Mouse (Mus musculus) embryo, embryonic 9.5 days (tissue): ENCODE measurements around the gene D630039A03Rik.
"Not testable (repeated sequence)": the region's sequence is repeated elsewhere in the genome, so short reads cannot be mapped to it uniquely, and the experiment has no call there.

Experiments used
- DNase-seq: peaks from one replicate; pipeline ENCODE4 v3.0.0-alpha.2; 2017; ENCODE audit errors: extremely low spot score

The D630039A03Rik gene

DNA sequence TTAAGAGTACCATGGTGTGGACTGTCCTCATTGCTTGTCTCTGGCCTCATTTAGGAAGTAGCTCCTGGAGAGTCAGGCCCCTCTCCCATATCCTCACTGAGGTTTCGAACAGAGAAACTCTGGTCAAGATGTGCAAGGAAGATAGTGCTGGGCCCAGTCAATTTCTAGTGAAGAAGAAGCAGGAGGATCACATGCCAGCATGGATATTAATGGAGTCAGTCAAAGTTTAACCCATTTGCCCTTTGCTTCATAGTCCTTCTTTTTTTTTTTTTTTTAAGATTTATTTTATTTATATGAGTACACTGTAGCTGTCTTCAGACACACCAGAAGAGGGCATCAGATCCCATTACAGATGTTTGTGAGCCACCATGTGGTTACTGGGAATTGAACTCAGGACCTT, 27.1 kb downstream of the D630039A03Rik start:
- DNase-seq = not testable (repeated sequence)

DNA sequence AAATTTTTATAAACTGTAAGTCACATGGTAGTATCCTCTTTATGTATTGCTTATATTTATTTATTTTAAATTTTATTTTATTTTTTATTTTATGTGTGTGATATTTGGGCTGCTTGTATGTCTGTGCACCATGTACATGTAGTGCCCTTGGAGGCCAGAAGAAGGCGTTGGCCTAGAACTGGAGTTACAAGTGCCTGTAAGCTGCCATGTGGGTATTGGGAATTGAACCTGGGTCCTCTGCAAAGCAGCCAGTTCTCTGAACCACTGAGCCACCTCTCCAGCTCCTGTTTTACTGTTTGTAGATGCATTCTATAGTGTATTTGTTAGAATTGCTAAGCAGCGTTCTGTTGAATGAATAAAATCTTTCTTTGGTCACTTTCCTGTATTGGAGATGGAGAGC, 27.9 kb downstream of the D630039A03Rik start:
- no peak for DNase-seq

DNA sequence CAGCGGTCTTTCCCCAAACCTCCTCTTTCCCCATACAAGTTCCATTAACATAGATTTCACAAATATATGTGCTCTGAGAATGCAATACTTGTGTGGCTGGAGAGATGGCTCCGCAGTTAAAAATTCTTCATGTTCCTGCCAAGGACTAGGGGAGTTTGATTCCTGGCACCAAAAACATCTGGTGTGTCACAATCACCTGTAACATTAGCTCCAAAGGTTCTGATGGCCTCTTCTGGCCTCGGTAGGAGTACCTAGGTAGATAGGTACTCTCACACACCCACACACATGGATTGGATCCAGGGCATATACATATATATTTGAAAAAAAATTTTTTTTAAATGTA, 29.2 kb downstream of the D630039A03Rik start:
- no peak for DNase-seq

DNA sequence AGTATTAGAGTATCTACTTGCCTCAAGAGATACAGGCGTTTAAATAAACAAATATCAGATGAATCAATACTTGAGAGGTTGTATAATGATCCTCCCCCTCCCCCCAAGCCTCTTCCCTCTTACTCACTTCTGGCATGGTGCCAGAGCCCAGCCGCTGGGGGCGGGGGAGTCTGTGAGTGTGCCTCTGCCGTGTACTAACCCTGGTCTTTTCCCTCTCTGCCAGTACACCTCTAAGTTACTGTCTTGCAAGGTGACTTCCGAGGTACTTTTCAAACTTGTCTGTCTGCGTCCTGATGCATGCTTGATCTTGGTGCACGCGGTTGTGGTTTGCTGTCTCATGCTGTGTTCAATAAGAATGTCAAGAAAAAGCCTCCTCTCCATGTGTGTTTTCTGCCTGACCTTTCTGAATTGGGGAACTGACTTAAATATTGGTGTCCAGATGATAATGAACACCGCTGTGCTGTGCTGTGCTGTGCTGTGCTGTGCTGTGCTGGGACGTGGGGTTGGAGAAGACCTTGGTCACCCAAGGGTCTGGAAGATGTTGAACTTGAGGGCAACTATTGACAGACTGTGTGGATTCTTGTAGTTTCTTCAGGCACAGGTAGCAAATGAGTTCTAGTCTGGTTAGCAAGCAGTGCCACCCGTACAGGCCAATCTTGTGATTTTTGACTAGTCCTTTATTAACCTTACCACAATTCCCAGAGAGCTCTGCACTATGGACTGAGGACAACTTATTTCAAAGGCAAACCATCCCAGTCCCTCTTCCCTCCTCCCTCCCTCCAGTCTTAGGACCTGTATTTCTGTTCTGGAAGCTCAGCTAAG, 29.8 kb downstream of the D630039A03Rik start:
- no peak for DNase-seq

DNA sequence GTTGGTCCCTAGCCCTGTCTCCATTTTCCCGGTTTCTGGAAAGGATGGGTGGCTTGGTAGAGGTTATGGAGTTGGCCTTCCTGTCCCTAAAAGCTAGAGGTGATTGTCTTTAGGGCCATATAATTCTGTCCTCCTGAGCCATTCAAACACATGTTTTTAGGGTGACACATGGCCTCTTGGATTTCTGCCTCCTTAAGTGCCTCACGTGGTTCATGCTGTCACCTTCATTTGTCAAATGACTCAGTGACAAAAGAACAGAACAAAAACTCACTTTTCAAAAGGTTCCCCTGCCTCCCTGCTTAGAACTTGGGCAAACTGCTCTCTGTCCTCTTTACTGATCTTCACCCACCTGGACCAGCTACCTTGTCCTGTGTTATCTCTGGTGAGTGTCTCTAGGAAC, 30.9 kb downstream of the D630039A03Rik start:
- no peak for DNase-seq

DNA sequence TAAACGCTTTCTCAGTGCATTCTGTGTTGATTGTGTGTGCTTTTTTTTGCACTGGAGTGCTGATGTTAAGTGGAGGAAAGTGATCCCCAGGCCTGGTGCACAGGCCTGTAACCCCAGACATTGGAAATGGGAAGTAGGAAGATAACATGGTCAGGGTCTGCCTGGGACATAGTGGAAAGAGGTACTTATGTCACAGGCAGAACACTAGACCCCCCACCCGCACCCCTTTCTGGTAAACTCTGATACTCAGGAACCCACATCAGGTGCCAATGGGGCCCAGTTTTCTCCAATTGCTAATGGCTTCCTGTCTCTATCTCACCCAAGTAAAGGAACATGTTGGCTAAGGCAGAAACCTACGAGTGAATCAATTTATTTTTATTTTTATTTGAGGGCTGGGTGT, 31.6 kb downstream of the D630039A03Rik start:
- no peak for DNase-seq

DNA sequence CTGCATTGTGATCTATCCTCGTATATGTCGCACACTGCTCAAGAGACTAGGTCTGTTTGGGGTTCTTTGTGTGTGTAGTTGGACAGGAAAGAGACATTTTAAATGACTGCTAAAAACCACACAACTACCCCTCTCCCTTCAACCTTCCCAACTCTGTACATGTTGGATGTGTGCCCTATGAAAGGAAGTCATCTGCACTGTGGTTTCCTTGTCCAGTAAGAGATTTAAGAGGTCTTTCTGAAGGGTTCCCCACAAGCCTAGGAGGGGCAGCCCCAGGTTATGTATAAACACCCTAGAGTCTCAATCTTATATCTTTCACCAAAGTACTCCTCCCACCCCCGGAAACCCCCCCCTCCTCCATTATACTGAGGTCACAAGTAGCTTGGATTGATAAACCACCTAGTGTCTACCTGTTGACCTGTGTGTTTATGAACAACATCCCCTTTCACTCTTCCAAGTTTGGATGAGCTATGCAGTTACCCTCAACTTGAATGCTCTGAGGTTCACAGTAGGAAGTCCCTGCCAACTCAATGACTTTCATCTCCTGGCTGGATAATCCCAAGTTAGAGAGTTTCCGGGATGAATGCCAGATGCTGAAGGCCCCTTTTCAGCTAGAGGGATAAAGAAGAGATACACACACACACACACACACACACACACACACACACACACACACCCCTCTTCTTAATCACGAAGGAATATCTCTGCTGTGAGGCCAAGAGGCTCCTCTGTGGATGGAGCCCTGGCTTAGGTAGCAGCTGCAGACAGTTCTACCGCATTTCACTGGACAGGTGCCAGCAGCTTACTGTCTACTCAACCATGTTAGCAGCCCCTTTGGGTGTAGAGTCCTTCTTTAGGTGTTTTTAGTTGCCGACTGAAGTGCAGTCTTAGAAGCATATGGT, 32.3 kb downstream of the D630039A03Rik start:
- no peak for DNase-seq

DNA sequence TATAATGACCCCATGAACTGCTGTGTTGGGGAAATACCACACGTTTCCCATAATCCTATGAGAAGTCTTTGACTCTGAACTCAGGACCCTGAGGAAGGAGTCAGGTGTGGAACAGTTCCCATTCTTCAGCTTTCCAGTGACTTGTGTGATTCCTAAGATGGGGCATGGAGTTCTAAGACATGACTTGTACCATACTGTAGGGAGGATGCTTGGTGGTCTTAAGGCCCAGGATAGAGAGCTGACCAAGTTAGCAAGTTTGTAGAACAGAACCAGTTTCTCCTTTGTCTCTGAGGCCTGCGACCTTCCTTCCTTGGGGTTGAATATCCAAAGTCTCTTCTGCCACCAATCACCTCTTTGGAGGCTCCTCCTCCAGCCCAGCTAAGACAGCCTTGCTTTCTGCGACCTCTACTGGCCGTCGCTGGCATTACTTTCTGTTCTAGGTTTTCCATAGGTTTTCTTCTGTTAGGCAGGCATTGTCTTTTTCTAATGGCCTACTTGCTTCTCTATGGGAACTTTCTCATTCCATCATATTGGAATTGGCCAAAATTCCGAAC, 36.2 kb downstream of the D630039A03Rik start:
- DNase-seq = peak; percentile 83

DNA sequence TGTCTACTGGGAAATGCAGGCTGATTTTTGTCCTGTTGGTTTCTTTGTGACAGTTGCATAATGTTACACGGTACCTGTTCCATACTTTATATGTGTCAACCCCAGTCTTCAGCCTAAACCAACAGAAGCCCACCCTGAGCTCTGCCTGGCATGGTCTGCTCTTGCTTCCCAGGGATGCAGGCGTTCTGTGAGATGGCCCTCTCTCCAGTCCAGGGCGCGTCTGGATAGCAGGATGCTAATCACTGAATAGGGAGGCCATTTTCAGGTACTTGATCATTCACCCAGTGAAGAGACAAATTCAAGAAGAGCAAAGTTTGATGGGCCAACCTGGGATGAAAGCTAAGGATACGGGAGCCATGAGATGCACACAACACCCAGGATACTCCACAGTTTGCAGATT, 37.0 kb downstream of the D630039A03Rik start:
- no peak for DNase-seq

DNA sequence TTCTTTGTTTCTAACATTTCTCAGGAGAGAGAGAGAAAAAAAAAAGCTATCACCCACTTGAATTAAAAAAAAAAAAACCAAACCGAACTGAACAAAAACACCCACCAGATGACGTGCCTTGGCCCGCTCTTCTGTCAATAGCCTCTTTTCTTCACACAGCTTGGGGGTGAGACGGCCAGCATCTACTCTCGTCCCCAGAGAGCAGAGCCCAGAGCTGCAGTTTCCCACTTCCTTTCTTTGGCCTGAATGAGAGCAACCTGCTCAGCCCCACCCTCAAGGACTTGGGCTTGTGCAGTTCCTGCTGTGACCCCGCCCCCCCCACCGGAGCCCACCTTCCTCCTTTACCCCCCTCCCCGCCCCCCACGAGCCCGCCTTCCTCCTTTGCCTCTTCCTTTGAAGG, 48.6 kb downstream of the D630039A03Rik start:
- DNase-seq = no peak

DNA sequence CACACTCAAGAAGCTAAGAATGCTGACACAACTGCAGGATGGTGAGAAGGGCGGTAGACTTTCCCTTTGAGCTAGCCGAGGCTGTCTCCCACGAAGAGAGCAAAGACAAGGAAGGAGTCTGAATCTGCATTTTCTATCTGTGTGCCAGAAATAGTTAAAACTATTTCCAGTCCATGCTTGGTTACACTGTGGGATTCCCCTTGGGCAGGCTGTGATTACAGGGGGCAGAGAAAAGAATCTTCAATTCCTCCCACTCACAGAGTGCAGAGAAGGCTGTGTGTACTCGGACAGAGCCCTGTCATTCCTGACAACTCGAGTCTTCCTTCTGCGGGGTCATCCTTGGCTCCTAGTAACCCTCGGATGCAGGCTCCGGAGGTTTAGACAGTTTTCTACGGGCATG, 49.1 kb downstream of the D630039A03Rik start:
- no peak for DNase-seq

DNA sequence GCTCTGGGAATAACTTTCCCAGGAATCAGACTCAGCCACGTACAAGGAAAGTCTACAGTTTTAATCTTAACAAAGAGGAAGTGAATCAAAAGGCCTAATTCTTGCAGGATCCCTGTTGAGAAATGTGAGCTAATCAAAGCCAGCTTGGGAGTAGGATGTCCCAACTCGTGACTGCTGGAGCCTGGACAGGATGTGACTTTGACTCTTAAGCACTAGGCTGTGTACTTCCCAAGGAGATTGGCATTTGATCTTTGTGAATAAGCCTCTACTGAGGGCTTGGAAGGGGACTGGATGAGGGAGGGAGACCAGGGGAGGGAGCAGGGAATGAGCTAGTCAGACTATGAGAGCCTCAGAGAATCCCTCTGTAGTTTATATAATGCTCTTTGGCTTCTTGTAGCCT, 50.0 kb downstream of the D630039A03Rik start:
- no peak for DNase-seq

DNA sequence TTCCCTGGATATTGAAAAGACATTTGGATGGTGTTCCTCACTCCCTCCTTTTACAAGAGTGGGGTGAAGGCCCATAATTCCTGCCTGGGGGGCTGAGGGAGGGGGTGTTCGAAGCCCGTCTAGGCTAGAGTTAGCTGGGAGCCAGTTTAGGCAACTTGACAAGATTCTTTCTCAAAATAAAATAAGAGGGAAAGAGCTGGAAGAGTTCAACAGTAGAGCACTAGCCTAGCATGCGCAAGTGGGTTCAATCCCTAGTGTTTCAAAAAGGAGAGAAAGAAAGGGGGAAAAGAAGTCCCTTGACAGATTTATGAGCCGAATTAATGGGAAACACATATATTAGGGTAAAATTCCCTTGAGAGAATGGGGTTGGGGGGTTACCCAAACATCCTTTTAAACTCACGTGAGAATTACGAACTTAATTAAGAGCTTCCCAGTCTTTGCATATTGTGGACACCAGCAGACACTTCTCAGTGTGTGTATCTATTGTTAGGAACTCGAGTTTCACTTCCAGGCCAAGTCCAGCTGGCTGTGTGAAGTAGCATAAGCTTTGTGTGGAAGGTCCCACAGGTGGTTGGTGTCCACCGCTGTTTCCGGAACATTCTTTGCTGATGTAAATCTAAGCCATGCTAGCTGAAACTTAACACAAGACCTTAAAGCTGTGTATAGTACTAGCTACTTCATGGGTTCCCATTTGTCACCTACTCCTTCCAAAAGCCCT, 53.7 kb downstream of the D630039A03Rik start:
- DNase-seq = no peak

DNA sequence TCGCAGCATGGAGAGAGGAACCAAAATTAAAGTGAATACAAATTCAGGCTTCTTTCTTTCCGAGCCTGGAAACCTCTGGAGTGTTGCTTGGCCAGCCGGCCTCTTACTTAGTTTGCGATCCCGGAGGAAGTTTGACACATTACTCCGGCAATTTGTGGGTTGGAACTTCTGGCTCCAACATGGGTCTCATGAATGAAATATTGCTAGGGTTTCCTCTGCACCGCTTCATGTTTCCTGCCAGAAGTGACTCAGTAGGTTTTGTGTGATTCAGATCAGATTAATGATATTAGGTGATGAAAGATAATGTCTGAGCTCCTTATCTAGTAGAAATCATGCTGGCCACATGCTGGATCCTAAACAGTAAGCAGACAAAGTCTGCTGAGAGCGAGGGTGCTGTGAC, 54.2 kb downstream of the D630039A03Rik start:
- DNase-seq = no peak

DNA sequence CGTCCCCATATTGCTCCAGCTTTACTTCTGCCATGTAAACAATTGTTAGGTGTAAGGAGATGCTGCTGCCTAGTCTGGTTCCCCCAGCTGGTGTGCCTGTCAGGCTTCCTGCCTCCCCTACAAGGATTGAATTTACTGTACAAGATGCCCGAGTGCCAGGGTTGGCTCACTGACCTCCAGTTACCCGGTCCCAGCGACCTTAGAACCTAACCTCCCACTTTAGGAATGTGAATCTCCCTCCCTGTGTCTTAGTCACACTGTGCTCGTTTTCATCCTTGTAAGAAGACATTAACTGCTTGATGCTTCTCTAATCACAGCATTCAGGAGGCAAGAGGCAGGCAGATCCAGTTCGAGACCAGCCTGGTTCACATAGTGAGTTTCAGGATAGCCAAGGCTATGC, 54.9 kb downstream of the D630039A03Rik start:
- no peak for DNase-seq

DNA sequence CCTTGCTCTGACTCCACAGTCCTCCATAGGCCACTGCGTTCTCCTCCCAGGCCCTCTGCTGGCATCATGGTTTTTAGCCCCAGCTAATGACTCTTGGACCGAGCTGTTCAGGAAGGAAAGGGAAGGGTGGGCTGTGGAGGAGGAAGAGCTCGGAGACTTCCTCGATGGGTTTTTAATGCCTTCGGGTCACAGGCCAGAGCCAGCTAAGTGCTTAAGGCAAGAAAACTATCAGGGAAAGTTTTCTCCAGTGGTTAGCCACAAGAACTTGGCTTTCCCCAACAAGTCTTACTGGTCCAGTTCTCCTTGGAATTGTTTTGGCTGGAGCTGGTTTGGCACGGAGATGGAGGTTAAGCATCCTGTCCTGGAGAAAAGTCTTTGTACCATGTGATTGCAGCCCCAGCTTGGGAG, 55.9 kb downstream of the D630039A03Rik start:
- DNase-seq = no peak
